Comparison of ENCODE assay signal across 8 mouse cellular contexts in genomic region chr13:21917992-21918391, GRCm38 (mm10). TPM values are rescaled to one million over a fixed set of nuclear protein-coding genes. Genes with fewer than 3 reads are reported as not detected.
DNase-seq lines count a peak whose midpoint lies in the region; ATAC-seq and TF ChIP-seq lines count a peak whose summit lies in the region.

No protein-coding gene starts in this region.

- H3K4me2 ChIP-seq in kidney, postnatal 0 days (ENCODE audit: low read length), result peak overlapping the region; percentile 59
- H3K4me2 ChIP-seq in embryonic facial prominence, embryonic 11.5 days (ENCODE audit: low read depth, low read length), result peak overlapping the region; percentile 70
- peak overlapping the region; percentile 66 for H3K4me2 ChIP-seq in hindbrain, embryonic 16.5 days (ENCODE audit: low read length)
- H3K4me2 ChIP-seq in midbrain, embryonic 15.5 days, result peak overlapping the region; percentile 51

- TF ChIP-seq CTCF in kidney, postnatal 0 days (IDR thresholded peaks at IDR 0.05; ENCODE audit: low read depth), result no peak

- DNase-seq in kidney, postnatal 0 days (ENCODE audit: low spot score), result peak; percentile 40
- DNase-seq in kidney, adult 9 months, result no peak
- no peak for DNase-seq in embryonic facial prominence, embryonic 11.5 days (ENCODE audit: low spot score)
- no peak for DNase-seq in frontal cortex, postnatal 14 days (ENCODE audit: low spot score in 2 of 2)
- DNase-seq in cerebellum, postnatal 36 days, result no peak
- no peak for DNase-seq in urinary bladder, postnatal 14 days (ENCODE audit: low spot score)

- H3K9me3 ChIP-seq in kidney, postnatal 0 days (replicated peaks; ENCODE audit: low read length), result no peaks in the 10 kb centered on the region
- H3K9me3 ChIP-seq in embryonic facial prominence, embryonic 11.5 days (replicated peaks; ENCODE audit: control insufficient read depth, low read length), result no peaks in the 10 kb centered on the region
- H3K9me3 ChIP-seq in hindbrain, embryonic 16.5 days (ENCODE audit: control insufficient read depth, low read length), result no peaks in the 10 kb centered on the region
- no peaks in the 10 kb centered on the region for H3K9me3 ChIP-seq in midbrain, embryonic 15.5 days

- no peak for ATAC-seq in kidney, postnatal 0 days (replicated peaks; ENCODE audit: low FRiP score, low read depth)
- ATAC-seq in embryonic facial prominence, embryonic 11.5 days (replicated peaks; ENCODE audit: insufficient number of reproducible peaks, low FRiP score, low TSS enrichment, low read depth), result no peak
- no peak for ATAC-seq in hindbrain, embryonic 16.5 days
- no peak for ATAC-seq in midbrain, embryonic 15.5 days (replicated peaks)

- WGBS in kidney, postnatal 0 days, result 3% methylated on average over 16 of the region's 16 CpGs
- WGBS in embryonic facial prominence, embryonic 11.5 days, result 1% methylated on average over 16 of the region's 16 CpGs
- WGBS in hindbrain, embryonic 16.5 days, result 1% methylated on average over 16 of the region's 16 CpGs
- under 1% methylated on average over 16 of the region's 16 CpGs for WGBS in midbrain, embryonic 15.5 days

- H3K4me3 ChIP-seq in kidney, postnatal 0 days (replicated peaks; ENCODE audit: low read depth, low read length), result peak overlapping the region; percentile 46
- H3K4me3 ChIP-seq in embryonic facial prominence, embryonic 11.5 days (ENCODE audit: low read depth, low read length), result peak overlapping the region; percentile 45
- H3K4me3 ChIP-seq in hindbrain, embryonic 16.5 days (ENCODE audit: low read length), result peak overlapping the region; percentile 31
- peak overlapping the region; percentile 16; the same call in 1 of the 2 replicates for H3K4me3 ChIP-seq in midbrain, embryonic 15.5 days

- no peak overlapping the region; the same call in 1 of the 2 replicates for H3K9ac ChIP-seq in kidney, postnatal 0 days (ENCODE audit: low read depth, low read length)
- peak overlapping the region; percentile 44; the same call in 1 of the 2 replicates for H3K9ac ChIP-seq in embryonic facial prominence, embryonic 11.5 days (replicated peaks; ENCODE audit: low read length)
- H3K9ac ChIP-seq in hindbrain, embryonic 16.5 days (ENCODE audit: low read depth, low read length), result no peak overlapping the region; the same call in 1 of the 2 replicates
- no peak overlapping the region for H3K9ac ChIP-seq in midbrain, embryonic 15.5 days

- no peaks in the 10 kb centered on the region for H3K27me3 ChIP-seq in kidney, postnatal 0 days (ENCODE audit: insufficient read depth, low read length)
- H3K27me3 ChIP-seq in embryonic facial prominence, embryonic 11.5 days (ENCODE audit: control insufficient read depth, insufficient read depth, low read length), result 0 out of 2 replicates have a peak, but pooled peaks cover 2% of the 10 kb centered on the region
- H3K27me3 ChIP-seq in hindbrain, embryonic 16.5 days (replicated peaks; ENCODE audit: control insufficient read depth, insufficient read depth, low read length), result peaks cover 37% of the 10 kb centered on the region
- H3K27me3 ChIP-seq in midbrain, embryonic 15.5 days (replicated peaks), result peaks cover 63% of the 10 kb centered on the region

- no peak overlapping the region for H3K27ac ChIP-seq in kidney, postnatal 0 days
- H3K27ac ChIP-seq in embryonic facial prominence, embryonic 11.5 days (replicated peaks; ENCODE audit: low read depth, low read length), result no peak overlapping the region
- no peak overlapping the region for H3K27ac ChIP-seq in hindbrain, embryonic 16.5 days (ENCODE audit: low read depth, low read length)
- no peak overlapping the region for H3K27ac ChIP-seq in midbrain, embryonic 15.5 days

- no peaks in the 10 kb centered on the region for H3K4me1 ChIP-seq in kidney, postnatal 0 days (replicated peaks; ENCODE audit: insufficient read depth, low read length)
- no peaks in the 10 kb centered on the region for H3K4me1 ChIP-seq in embryonic facial prominence, embryonic 11.5 days (ENCODE audit: control insufficient read depth, insufficient read depth, low read length)
- peaks cover 8% of the 10 kb centered on the region for H3K4me1 ChIP-seq in hindbrain, embryonic 16.5 days (ENCODE audit: control insufficient read depth, insufficient read depth, low read depth, low read length)
- peaks cover 11% of the 10 kb centered on the region for H3K4me1 ChIP-seq in midbrain, embryonic 15.5 days

- H3K36me3 ChIP-seq in kidney, postnatal 0 days (ENCODE audit: insufficient read depth, low read length), result no peaks in the 10 kb centered on the region
- H3K36me3 ChIP-seq in embryonic facial prominence, embryonic 11.5 days (replicated peaks; ENCODE audit: control insufficient read depth, insufficient read depth, low read depth, low read length), result no peaks in the 10 kb centered on the region
- H3K36me3 ChIP-seq in hindbrain, embryonic 16.5 days (ENCODE audit: control insufficient read depth, insufficient read depth, low read length), result no peaks in the 10 kb centered on the region
- H3K36me3 ChIP-seq in midbrain, embryonic 15.5 days (replicated peaks), result no peaks in the 10 kb centered on the region

RNA-seq across cellular contexts. Expression of gene Zfp184, which starts 26.9 kb away (rescaled TPM):
- 8.5 and 9.6 TPM in 2 replicates for polyA plus RNA-seq in kidney, postnatal 0 days (2015; fragmentation: Nextera tagmentation; extraction: Ambion mirVana)
- 28.2 and 30.4 TPM in 2 replicates for polyA plus RNA-seq in embryonic facial prominence, embryonic 11.5 days (2014; fragmentation: Nextera tagmentation; extraction: Ambion mirVana)
- 10.6 and 12.4 TPM in 2 replicates for polyA plus RNA-seq in hindbrain, embryonic 16.5 days (2015; fragmentation: Nextera tagmentation; extraction: Ambion mirVana)
- 14.0 TPM in 2 replicates for polyA plus RNA-seq in midbrain, embryonic 15.5 days (2015; fragmentation: Nextera tagmentation; extraction: Ambion mirVana)
